Mouse (Mus musculus): ENCODE data around the gene Uck1.

The Uck1 gene

DNA sequence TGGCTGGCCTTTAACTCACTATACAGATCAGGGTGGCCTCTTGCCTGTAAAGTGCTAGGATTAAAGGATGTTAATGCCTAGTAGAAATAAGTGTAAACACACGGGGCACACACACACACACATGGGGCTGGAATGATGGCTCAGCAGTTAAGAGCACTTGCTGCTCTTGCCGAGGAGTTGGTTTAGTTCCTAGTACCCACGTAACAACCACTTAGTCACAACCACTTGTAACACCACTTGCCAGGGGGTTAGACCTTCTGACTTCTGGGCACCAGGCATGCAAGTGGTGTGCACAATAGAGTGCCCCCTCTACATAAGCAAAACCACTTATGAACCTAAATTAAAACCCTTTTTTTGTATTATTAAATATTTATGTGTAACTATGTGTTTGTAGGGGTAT is 24.0 kb upstream of the Uck1 start:
- H3K9me3 ChIP-seq (ENCODE audit: low read length): no peaks in the 10 kb centered on the region
- H3K27me3 ChIP-seq (ENCODE audit: insufficient read depth, low read length): no peaks in the 10 kb centered on the region
- H3K4me3 ChIP-seq (replicated peaks; ENCODE audit: low read length): no peak overlapping the region
- peaks cover 78% of the 10 kb centered on the region for H3K36me3 ChIP-seq (ENCODE audit: insufficient read depth, low read length)
- TF ChIP-seq CTCF (conservative IDR thresholded peaks at IDR 0.05; ENCODE audit: low read length) (no peak), NANOG (IDR thresholded peaks at IDR 0.05; ENCODE audit: borderline replicate concordance, low read length) (no peak), POU5F1 (IDR thresholded peaks at IDR 0.05; ENCODE audit: borderline replicate concordance, low read length) (no peak)
- H3K4me1 ChIP-seq (replicated peaks; ENCODE audit: low read depth, low read length): peaks cover 33% of the 10 kb centered on the region

DNA sequence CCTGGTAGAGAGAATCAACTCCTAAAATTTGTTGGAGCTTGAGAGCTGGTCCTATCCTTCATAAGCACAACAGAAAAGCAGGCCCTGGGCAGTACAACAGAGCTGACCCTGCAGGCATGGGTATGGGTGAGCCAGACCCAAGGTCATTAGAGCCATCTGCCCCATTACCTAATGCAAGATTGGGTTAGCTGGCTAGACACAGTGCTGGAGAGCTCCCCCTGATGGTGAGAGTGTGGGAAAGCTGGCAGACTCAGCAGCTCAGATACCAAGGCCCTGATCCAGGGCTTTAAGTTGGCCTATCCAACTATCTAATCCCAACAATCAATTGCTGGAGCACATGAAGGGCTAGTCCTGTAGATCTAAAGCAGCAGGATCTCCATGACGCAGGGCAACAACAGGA is 22.8 kb upstream of the Uck1 start:
- Histone ChIP-seq H3K27me3 (ENCODE audit: insufficient read depth, low read length) (no peaks in the 10 kb centered on the region), H3K4me3 (replicated peaks; ENCODE audit: low read length) (no peak overlapping the region), H3K36me3 (ENCODE audit: insufficient read depth, low read length) (peaks cover 91% of the 10 kb centered on the region), H3K4me1 (replicated peaks; ENCODE audit: low read depth, low read length) (peaks cover 28% of the 10 kb centered on the region), H3K9me3 (ENCODE audit: low read length) (no peaks in the 10 kb centered on the region)
- TF ChIP-seq CTCF (conservative IDR thresholded peaks at IDR 0.05; ENCODE audit: low read length) (peak; percentile 63), POU5F1 (IDR thresholded peaks at IDR 0.05; ENCODE audit: borderline replicate concordance, low read length) (no peak)

DNA sequence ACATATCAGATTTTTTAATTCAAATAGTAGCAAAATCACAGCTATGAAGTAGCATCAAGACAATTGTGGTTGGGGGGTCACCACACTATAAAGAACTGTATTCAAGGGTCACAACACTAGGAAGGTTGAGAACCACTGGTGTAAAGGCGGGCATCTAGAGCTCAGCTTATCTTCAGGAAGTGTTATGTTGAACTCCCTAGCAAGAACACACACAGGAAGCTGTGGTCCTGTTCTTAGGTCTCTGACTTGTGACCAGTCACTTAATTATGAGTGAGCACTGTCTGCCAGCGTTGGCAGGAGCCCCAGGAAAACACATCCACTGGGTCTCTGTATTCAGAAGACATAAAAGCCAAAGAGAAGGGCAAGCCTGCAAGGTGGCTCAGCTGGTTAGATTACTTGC is 22.3 kb upstream of the Uck1 start:
- H3K27me3 ChIP-seq (ENCODE audit: insufficient read depth, low read length): no peaks in the 10 kb centered on the region
- H3K4me3 ChIP-seq (replicated peaks; ENCODE audit: low read length): no peak overlapping the region
- H3K9me3 ChIP-seq (ENCODE audit: low read length): no peaks in the 10 kb centered on the region
- peaks cover 95% of the 10 kb centered on the region for H3K36me3 ChIP-seq (ENCODE audit: insufficient read depth, low read length)
- H3K4me1 ChIP-seq (replicated peaks; ENCODE audit: low read depth, low read length): peaks cover 28% of the 10 kb centered on the region
- TF ChIP-seq POU5F1 (IDR thresholded peaks at IDR 0.05; ENCODE audit: borderline replicate concordance, low read length): no peak
- TF ChIP-seq CTCF (conservative IDR thresholded peaks at IDR 0.05; ENCODE audit: low read length): no peak
- TF ChIP-seq NANOG (IDR thresholded peaks at IDR 0.05; ENCODE audit: borderline replicate concordance, low read length): no peak

DNA sequence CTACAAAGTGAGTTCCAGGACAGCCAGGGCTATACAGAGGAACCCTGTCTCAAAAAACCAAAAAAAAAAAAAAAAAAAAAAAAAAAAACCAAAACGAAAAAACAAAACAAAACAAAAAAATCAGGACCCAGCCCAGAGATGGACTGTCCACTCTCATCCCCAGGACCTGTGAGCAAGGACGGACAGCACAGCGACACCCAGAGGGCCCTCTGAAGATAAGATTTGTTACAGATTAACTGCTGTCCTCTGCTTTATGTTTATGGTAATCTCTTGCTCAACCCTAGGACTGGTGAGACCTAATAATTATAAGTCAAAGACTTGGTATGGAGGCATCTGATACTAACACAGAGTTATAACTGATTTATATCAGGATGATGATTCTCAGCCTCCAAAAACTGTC is 15.9 kb upstream of the Uck1 start:
- Histone ChIP-seq H3K9me3 (ENCODE audit: low read length) (peaks cover 20% of the 10 kb centered on the region), H3K4me3 (replicated peaks; ENCODE audit: low read length) (no peak overlapping the region), H3K36me3 (ENCODE audit: insufficient read depth, low read length) (peaks cover 39% of the 10 kb centered on the region), H3K4me1 (replicated peaks; ENCODE audit: low read depth, low read length) (no peaks in the 10 kb centered on the region), H3K27me3 (ENCODE audit: insufficient read depth, low read length) (peaks cover 13% of the 10 kb centered on the region)
- no peak for TF ChIP-seq CTCF (conservative IDR thresholded peaks at IDR 0.05; ENCODE audit: low read length)
- TF ChIP-seq POU5F1 (IDR thresholded peaks at IDR 0.05; ENCODE audit: borderline replicate concordance, low read length): no peak
- TF ChIP-seq NANOG (IDR thresholded peaks at IDR 0.05; ENCODE audit: borderline replicate concordance, low read length): no peak

DNA sequence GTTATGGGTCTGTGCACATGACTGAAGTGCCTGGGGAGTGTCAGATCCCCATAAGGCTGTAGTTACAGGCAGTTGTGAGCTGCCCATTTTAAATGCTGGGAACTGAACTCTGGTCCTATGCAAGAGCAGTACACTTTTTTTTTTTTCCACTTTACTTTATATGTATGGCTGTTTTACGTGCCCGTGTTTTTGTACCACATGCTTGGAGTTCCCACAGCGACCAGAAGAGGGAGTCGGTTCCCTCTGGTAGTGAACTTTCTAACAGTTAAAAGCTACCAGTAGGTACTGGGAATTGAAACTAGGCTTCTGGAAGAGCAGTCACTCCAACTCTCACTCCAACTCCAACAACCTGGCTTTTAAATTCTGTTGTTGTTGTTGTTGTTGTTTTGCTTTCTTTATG is 676 bp upstream of the Uck1 start:
- Histone ChIP-seq H3K36me3 (ENCODE audit: insufficient read depth, low read length) (peaks cover 35% of the 10 kb centered on the region), H3K4me3 (replicated peaks; ENCODE audit: low read length) (peak overlapping the region; percentile 96; the same call in 1 of the 2 replicates), H3K4me1 (replicated peaks; ENCODE audit: low read depth, low read length) (peaks cover 40% of the 10 kb centered on the region), H3K27me3 (ENCODE audit: insufficient read depth, low read length) (no peaks in the 10 kb centered on the region), H3K9me3 (ENCODE audit: low read length) (no peaks in the 10 kb centered on the region)
- TF ChIP-seq NANOG (IDR thresholded peaks at IDR 0.05; ENCODE audit: borderline replicate concordance, low read length) (no peak), CTCF (conservative IDR thresholded peaks at IDR 0.05; ENCODE audit: low read length) (peak; percentile 77)

DNA sequence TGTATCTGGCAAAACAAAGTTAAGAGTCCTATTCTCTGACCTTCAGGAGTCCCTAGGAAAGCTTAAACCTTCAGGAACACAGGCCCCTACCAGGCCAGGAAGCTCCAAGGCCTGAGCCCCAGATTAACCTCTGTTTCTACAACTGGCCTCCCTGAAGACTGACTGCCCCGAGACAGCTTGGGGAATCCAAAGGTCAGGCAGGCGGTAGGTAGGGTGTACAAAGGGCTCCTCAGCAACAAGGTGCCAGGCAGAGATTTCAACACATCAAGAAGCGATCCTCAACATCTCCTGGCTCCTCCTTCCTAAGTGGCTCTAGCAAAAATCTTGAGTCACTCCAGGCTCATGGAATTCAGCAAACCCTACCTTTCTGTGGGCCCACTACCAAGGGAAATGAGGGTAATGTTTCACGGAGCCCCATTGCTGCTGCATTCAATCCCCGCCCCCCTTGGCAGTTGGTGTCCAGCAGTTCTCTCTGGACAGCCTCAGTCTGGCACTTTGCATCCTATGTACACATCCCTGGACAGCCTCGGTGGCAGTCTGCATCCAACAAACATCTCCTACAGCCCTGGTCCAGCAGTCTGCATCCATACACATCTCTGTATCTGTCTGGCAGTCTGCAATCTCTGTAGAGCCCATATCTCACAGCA is 949 bp downstream of the Uck1 start:
- Histone ChIP-seq H3K36me3 (ENCODE audit: insufficient read depth, low read length) (peaks cover 47% of the 10 kb centered on the region), H3K9me3 (ENCODE audit: low read length) (no peaks in the 10 kb centered on the region), H3K4me1 (replicated peaks; ENCODE audit: low read depth, low read length) (peaks cover 37% of the 10 kb centered on the region), H3K27me3 (ENCODE audit: insufficient read depth, low read length) (no peaks in the 10 kb centered on the region), H3K4me3 (replicated peaks; ENCODE audit: low read length) (peak overlapping the region; percentile 96)
- TF ChIP-seq NANOG (IDR thresholded peaks at IDR 0.05; ENCODE audit: borderline replicate concordance, low read length) (no peak), CTCF (conservative IDR thresholded peaks at IDR 0.05; ENCODE audit: low read length) (no peak), POU5F1 (IDR thresholded peaks at IDR 0.05; ENCODE audit: borderline replicate concordance, low read length) (no peak)

DNA sequence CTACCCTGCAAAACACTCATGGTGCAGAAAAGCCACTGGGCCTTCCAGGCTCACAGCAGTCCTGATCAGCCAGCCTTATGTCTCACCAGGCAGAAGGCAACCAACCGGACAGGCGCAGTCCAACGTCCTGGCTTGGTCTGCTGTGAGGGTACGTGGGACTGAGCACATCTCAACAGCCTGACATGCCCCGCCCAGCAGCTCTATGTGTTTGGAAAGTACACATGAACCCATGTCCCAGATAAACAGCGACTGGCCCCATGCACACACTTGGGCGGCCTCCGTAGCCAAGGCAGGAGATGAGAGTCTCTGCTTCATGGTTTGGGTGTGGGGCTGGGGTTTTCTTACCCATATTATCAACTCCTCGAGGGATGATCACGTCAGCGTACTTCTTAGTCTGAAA is 3.7 kb downstream of the Uck1 start:
- Histone ChIP-seq H3K27me3 (ENCODE audit: insufficient read depth, low read length) (no peaks in the 10 kb centered on the region), H3K4me3 (replicated peaks; ENCODE audit: low read length) (no peak overlapping the region), H3K9me3 (ENCODE audit: low read length) (no peaks in the 10 kb centered on the region), H3K4me1 (replicated peaks; ENCODE audit: low read depth, low read length) (peaks cover 62% of the 10 kb centered on the region), H3K36me3 (ENCODE audit: insufficient read depth, low read length) (peaks cover 74% of the 10 kb centered on the region)
- TF ChIP-seq CTCF (conservative IDR thresholded peaks at IDR 0.05; ENCODE audit: low read length): no peak
- no peak for TF ChIP-seq POU5F1 (IDR thresholded peaks at IDR 0.05; ENCODE audit: borderline replicate concordance, low read length)
- TF ChIP-seq NANOG (IDR thresholded peaks at IDR 0.05; ENCODE audit: borderline replicate concordance, low read length): no peak

DNA sequence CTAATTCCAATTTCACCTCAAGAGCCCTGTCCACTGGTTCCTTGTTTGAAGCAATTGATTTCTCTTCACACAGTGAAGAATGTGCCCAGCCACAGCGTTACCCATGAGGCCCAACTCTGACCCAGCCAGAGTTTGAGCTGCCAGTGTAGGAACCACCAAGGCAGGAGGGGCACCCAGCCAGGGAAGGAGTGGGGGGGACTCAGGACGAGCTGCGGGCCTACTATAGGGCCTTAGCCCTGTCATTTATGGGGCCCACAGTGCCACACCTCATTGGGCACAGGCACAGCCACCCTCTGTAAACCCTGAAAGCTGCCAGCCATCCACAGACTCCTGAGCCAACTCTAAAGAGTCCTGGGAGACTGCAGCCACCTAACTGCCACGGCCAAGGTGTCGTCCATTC is 5.4 kb downstream of the Uck1 start:
- peaks cover 91% of the 10 kb centered on the region for H3K36me3 ChIP-seq (ENCODE audit: insufficient read depth, low read length)

DNA sequence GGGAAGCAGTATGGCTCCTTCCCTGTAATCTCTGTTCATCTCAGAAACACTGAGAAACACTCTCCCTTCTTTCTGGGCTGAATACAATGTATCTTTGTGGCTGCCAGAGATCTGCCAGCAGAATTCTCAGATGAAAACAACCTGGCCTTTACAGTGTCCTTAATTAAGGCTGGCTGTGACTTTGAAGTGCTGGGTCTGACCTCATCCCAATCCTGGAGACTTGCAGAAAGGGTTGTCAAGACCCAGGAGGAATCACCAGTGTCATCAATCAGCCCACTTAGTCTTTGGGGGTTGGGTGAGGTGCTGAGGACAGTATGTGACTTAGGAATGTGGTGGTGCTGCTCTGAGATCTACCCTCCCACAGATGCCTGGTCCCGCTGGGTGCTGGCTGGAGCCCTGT is 6.6 kb downstream of the Uck1 start:
- Histone ChIP-seq H3K4me3 (replicated peaks; ENCODE audit: low read length) (no peak overlapping the region), H3K27me3 (ENCODE audit: insufficient read depth, low read length) (no peaks in the 10 kb centered on the region), H3K4me1 (replicated peaks; ENCODE audit: low read depth, low read length) (peaks cover 46% of the 10 kb centered on the region), H3K9me3 (ENCODE audit: low read length) (no peaks in the 10 kb centered on the region), H3K36me3 (ENCODE audit: insufficient read depth, low read length) (peaks cover 95% of the 10 kb centered on the region)
- TF ChIP-seq NANOG (IDR thresholded peaks at IDR 0.05; ENCODE audit: borderline replicate concordance, low read length): no peak
- no peak for TF ChIP-seq POU5F1 (IDR thresholded peaks at IDR 0.05; ENCODE audit: borderline replicate concordance, low read length)
- TF ChIP-seq CTCF (conservative IDR thresholded peaks at IDR 0.05; ENCODE audit: low read length): no peak

More for the DNA sequence above, 5.4 kb downstream of the Uck1 start:
- Histone ChIP-seq H3K9me3 (ENCODE audit: low read length) (no peaks in the 10 kb centered on the region), H3K4me1 (replicated peaks; ENCODE audit: low read depth, low read length) (peaks cover 56% of the 10 kb centered on the region), H3K4me3 (replicated peaks; ENCODE audit: low read length) (no peak overlapping the region), H3K27me3 (ENCODE audit: insufficient read depth, low read length) (no peaks in the 10 kb centered on the region)
- TF ChIP-seq POU5F1 (IDR thresholded peaks at IDR 0.05; ENCODE audit: borderline replicate concordance, low read length) (no peak), NANOG (IDR thresholded peaks at IDR 0.05; ENCODE audit: borderline replicate concordance, low read length) (no peak), CTCF (conservative IDR thresholded peaks at IDR 0.05; ENCODE audit: low read length) (no peak)
